Mouse (Mus musculus) embryonic facial prominence, embryonic 15.5 days (tissue): ENCODE measurements around the gene Nr2c2. TPM values are rescaled to one million over a fixed set of nuclear protein-coding genes. Genes with fewer than 3 reads are reported as not detected.

Source experiments
- ATAC-seq: fragments of 200-750 bp; cut with Nextera tagmentation; 2 replicates; pipeline ENCODE4 v1.8.0; 2017; ENCODE audit warnings: low read depth, moderate TSS enrichment; ENCODE audit not compliant: insufficient number of reproducible peaks, low FRiP score, low TSS enrichment
- H3K27ac ChIP-seq: fragments of 300-500 bp; sonication (generic); replicated peaks from 2 replicates; pipeline ENCODE4 v1.5.1; 2015; ENCODE audit warnings: mild to moderate bottlenecking, inconsistent platforms
- H3K27me3 ChIP-seq: fragments of 300-500 bp; sonication (generic); 2 replicates; pipeline ENCODE4 v1.6.1; 2015; ENCODE audit warnings: inconsistent platforms
- H3K36me3 ChIP-seq: fragments of 300-500 bp; sonication (generic); 2 replicates; pipeline ENCODE4 v1.6.1; 2015; ENCODE audit warnings: mild to moderate bottlenecking, inconsistent platforms
- H3K4me1 ChIP-seq: fragments of 300-500 bp; sonication (generic); 2 replicates; pipeline ENCODE4 v1.6.1; 2015; ENCODE audit warnings: inconsistent platforms
- H3K4me2 ChIP-seq: fragments of 300-500 bp; sonication (generic); replicated peaks from 2 replicates; pipeline ENCODE4 v1.6.1; 2015; ENCODE audit warnings: mild to moderate bottlenecking, inconsistent platforms
- H3K4me3 ChIP-seq: fragments of 300-500 bp; sonication (generic); replicated peaks from 2 replicates; pipeline ENCODE4 v1.5.1; 2015; ENCODE audit warnings: mild to moderate bottlenecking, inconsistent platforms
- H3K9ac ChIP-seq: fragments of 300-500 bp; sonication (generic); 2 replicates; pipeline ENCODE4 v1.6.1; 2015; ENCODE audit warnings: inconsistent platforms
- H3K9me3 ChIP-seq: fragments of 300-500 bp; sonication (generic); replicated peaks from 2 replicates; pipeline ENCODE4 v1.6.1; 2016; ENCODE audit warnings: inconsistent platforms
- WGBS: fragments of 180-500 bp; shearing (Covaris S2); methylation state at CpG from one replicate; pipeline ENCODE4 v1.1.7; 2015; 5-methylcytosine and 5-hydroxymethylcytosine counted together
- polyA plus RNA-seq: library from polyadenylated mRNA; unstranded; fragments of >200 nt; fragmentation: Nextera tagmentation; extraction: Ambion mirVana; gene quantifications from 2 replicates; pipeline ENCODE4 v1.2.1, GENCODE M21; 2015

Nr2c2 gene
- polyA plus RNA-seq, 1 experiment from 2014 or later = 25.3 TPM

DNA sequence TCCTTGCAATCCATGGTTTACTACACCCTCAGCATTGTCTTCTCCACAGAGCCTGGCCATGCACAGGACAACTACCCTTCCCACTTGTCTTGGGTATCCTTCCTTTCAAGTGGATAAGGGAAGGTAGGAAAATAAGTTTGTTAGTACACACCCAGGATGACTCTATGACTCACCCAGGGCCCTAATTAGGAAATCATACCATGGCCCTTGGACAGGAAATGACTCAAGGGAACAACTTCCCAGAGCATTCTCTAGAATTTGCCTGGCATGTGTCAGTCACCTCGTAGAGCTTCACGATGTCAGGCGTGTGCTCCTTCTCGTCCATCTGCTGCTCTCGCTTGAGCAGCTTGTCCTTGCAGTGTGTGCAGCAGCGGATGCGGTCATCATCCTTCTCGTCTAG is 108.2 kb downstream of the Nr2c2 start:
- no peak overlapping the region for H3K27ac ChIP-seq
- no peak for ATAC-seq
- no peaks in the 10 kb centered on the region for H3K9me3 ChIP-seq
- no peaks in the 10 kb centered on the region for H3K27me3 ChIP-seq
- no peak overlapping the region for H3K4me2 ChIP-seq
- peaks cover 73% of the 10 kb centered on the region for H3K36me3 ChIP-seq
- no peak overlapping the region for H3K4me3 ChIP-seq
- no peak overlapping the region for H3K9ac ChIP-seq
- 90% methylated on average over 8 of the region's 8 CpGs for WGBS
- H3K4me1 ChIP-seq = no peaks in the 10 kb centered on the region

DNA sequence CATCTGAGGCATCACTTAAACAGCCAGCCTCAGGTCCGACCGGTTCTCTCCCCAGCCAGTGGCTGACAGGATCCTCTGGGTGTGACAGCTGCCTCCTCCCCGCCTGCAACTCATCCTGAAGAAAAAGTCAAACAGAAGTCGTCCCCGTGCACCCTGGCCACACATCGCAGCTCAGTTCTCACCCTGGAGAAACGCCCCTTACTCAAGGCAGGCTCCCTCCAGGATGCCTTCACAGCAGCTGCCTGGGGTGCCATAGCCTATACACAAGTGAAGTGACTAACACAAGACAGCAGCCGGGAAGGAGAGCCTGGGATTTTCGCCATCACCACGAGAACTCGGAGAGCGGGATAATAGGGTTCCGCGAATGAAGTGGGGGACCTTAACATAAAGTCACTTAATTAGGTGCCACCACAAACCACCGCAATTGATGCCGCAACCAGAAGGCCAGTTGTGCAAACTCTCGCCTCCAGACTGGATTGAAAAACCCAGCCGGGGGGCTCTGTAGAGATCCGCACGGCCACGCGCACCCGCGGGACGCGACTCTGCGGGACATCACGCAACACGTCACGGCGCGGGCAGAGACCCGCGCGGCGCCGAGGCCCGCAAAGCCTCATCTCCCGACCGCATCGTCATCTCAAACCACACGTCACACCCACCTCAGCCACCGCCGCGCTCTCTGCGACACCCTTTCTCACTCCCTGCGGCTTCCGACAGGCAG is 123.0 kb downstream of the Nr2c2 start:
- peaks cover 12% of the 10 kb centered on the region for H3K36me3 ChIP-seq

DNA sequence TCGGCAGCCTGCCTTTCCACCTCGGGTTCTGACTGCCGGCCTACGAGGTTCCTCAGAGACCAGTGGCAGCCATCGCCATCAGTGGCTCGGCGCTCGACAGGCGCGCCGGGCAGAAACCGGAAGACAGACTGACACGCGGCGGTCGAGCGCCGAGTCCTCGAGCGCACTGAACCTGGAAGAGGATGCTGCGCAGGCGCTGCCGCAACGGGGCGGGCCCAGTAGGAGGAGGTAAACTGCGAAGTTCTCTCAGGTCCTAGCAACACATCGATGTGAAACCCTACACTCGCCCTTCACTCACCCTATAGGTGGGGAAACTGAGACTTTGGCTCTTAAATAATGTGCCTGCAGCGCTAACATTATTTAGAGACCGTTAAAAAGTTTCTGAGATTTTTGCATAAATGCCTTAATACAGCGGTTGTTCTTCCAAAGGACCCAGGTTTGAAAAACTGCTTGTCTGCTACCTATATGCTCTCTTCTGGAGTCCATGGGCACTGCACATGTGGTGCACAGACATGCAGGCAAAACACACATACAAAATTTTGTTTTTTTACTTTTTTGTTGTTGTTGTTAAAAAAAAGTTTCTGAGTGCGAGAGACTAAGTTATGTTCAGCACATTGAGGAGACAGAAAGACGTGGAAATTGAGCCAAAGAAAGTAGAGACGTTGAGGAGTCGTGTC is 123.7 kb downstream of the Nr2c2 start, which contains the start of gene Rbsn:
Gene Rbsn, minus strand, starts transcription at position 153 of the 677 bp plus-strand sequence.
- Histone ChIP-seq H3K4me2 (peak within 1 kb of the TSS; percentile 90), H3K36me3 (peaks cover 10% of the 10 kb centered on the region), H3K27me3 (no peaks in the 10 kb centered on the region), H3K4me3 (peak within 1 kb of the TSS; percentile 87), H3K27ac (peak within 1 kb of the TSS; percentile 87), H3K9ac (peak within 1 kb of the TSS; percentile 94), H3K4me1 (peaks cover 11% of the 10 kb centered on the region), H3K9me3 (no peaks in the 10 kb centered on the region)
- ATAC-seq = peak; percentile 95
- WGBS = 6% methylated on average over 35 of the region's 35 CpGs

More for the DNA sequence above, 123.0 kb downstream of the Nr2c2 start:
- H3K27me3 ChIP-seq = no peaks in the 10 kb centered on the region
- peak overlapping the region; percentile 87 for H3K27ac ChIP-seq
- peak overlapping the region; percentile 94 for H3K9ac ChIP-seq
- H3K4me1 ChIP-seq = peaks cover 11% of the 10 kb centered on the region
- peak overlapping the region; percentile 87 for H3K4me3 ChIP-seq
- no peaks in the 10 kb centered on the region for H3K9me3 ChIP-seq
- WGBS = under 1% methylated on average over 48 of the region's 48 CpGs
- peak; percentile 55 for ATAC-seq
- peak overlapping the region; percentile 90 for H3K4me2 ChIP-seq

DNA sequence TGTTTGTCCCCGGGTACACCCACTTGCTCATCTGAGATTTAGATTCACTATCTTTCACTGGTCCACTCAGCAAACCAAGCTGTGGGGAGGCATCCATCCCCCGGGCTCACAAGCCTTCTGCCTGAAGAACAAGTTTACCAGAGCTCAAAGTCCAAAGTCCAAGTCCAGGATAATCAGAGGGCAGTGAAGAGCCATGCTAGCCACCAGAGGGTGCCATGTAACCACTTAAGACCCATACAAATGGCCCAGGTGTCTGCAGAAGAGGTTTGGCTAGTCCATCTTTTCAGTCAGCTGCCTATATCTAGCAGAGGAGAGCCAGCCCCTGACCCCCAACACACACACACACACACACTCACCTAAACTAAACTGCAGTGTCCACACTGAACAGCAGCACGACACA is 128.3 kb downstream of the Nr2c2 start:
- H3K27me3 ChIP-seq = no peaks in the 10 kb centered on the region
- no peaks in the 10 kb centered on the region for H3K4me1 ChIP-seq
- no peak overlapping the region for H3K9ac ChIP-seq
- no peak overlapping the region for H3K27ac ChIP-seq
- no peak for ATAC-seq
- H3K4me3 ChIP-seq = no peak overlapping the region
- 44% methylated on average over 3 of the region's 3 CpGs for WGBS
- no peaks in the 10 kb centered on the region for H3K36me3 ChIP-seq
- H3K9me3 ChIP-seq = no peaks in the 10 kb centered on the region
- H3K4me2 ChIP-seq = no peak overlapping the region

DNA sequence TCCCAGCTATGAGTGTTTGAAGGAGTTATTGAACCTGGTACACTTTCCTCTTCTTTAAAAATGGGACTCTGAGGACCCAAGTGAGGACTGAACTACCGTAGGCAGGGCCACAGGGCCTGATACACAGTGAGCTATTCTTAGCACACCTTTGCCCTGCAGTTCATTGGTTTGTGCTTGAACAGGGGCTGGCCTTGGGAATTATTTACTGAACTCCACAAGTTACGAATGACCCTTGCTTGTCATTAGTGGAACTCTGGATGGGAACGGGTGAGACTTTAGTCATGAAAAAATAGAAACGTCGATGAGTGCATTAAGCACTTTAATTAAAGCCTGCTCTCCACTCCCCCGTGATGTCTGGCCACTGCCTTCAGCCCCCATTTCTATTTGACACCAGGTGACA is 130.4 kb downstream of the Nr2c2 start:
- Histone ChIP-seq H3K9ac (no peak overlapping the region), H3K36me3 (no peaks in the 10 kb centered on the region), H3K9me3 (no peaks in the 10 kb centered on the region), H3K4me3 (no peak overlapping the region), H3K4me2 (no peak overlapping the region), H3K27me3 (no peaks in the 10 kb centered on the region), H3K4me1 (no peaks in the 10 kb centered on the region), H3K27ac (no peak overlapping the region)
- WGBS = 80% methylated on average over 6 of the region's 6 CpGs
- no peak for ATAC-seq

DNA sequence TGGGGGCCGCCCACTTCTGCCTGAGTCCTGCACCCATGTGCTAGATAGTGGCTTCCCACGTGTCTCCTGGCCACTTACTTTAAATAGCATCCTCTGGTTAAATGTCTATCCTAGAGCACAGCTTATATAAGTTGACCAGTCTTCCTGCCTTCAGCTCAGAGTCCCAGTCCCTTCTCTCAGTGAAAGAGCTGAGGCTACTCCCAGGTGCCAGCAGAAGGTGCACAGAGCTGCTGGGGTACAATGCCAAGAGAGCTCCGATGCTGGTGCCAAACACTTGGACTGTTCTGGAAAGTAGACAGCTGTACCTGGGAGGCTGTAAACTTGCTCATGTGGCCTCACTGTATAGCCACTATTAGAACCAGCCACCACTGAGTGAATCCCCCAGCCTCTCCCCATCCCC is 130.8 kb downstream of the Nr2c2 start:
- Histone ChIP-seq H3K4me1 (no peaks in the 10 kb centered on the region), H3K9me3 (no peaks in the 10 kb centered on the region), H3K9ac (no peak overlapping the region), H3K4me3 (no peak overlapping the region), H3K36me3 (no peaks in the 10 kb centered on the region), H3K4me2 (no peak overlapping the region), H3K27ac (no peak overlapping the region), H3K27me3 (no peaks in the 10 kb centered on the region)
- 82% methylated on average over 3 of the region's 3 CpGs for WGBS
- ATAC-seq = no peak

Other genes with a start within 250 kb of the Nr2c2 start
- 31.8 and 35.1 TPM in 2 replicates for gene Ccdc174, start 213.3 kb upstream of the Nr2c2 start, polyA plus RNA-seq
- gene 4930590J08Rik, start 188.6 kb upstream of the Nr2c2 start, polyA plus RNA-seq = 0.24 and 0.47 TPM in 2 replicates
- gene Fgd5, start 112.5 kb upstream of the Nr2c2 start, polyA plus RNA-seq = 12.0 and 12.2 TPM in 2 replicates
- 82.5 and 82.9 TPM in 2 replicates for gene Mrps25, start 92.6 kb downstream of the Nr2c2 start, polyA plus RNA-seq
- gene Rbsn, start 123.5 kb downstream of the Nr2c2 start, polyA plus RNA-seq = 25.2 and 25.6 TPM in 2 replicates
- gene Trh, start 153.3 kb downstream of the Nr2c2 start, polyA plus RNA-seq = 0.20 and 0.27 TPM in 2 replicates